Mouse (Mus musculus): ENCODE data around the gene Gabbr2.

Gene Gabbr2

GRCm38 (mm10) chr4:46988824-46989223 is 2.8 kb downstream of the Gabbr2 start:
- no peak for DNase-seq (ENCODE audit: low read depth)

- no peak for DNase-seq (ENCODE audit: low read depth)
Observed at GRCm38 (mm10) chr4:46988257-46988656, 3.4 kb downstream of the Gabbr2 start.

GRCm38 (mm10) chr4:46987809-46988208 is 3.9 kb downstream of the Gabbr2 start:
- DNase-seq (ENCODE audit: low read depth), result no peak

GRCm38 (mm10) chr4:46986054-46986453 is 5.6 kb downstream of the Gabbr2 start:
- no peak for DNase-seq (ENCODE audit: low read depth)

- DNase-seq (ENCODE audit: low read depth), result no peak
Observed at GRCm38 (mm10) chr4:46982912-46983311, 8.8 kb downstream of the Gabbr2 start.

GRCm38 (mm10) chr4:46982094-46982493 is 9.6 kb downstream of the Gabbr2 start:
- no peak for DNase-seq (ENCODE audit: low read depth)

- peak; percentile 43 for DNase-seq (ENCODE audit: low read depth)
Observed at GRCm38 (mm10) chr4:46978371-46978770, 13.3 kb downstream of the Gabbr2 start.

GRCm38 (mm10) chr4:46977161-46977560 is 14.5 kb downstream of the Gabbr2 start:
- no peak for DNase-seq (ENCODE audit: low read depth)

- no peak for DNase-seq (ENCODE audit: low read depth)
Observed at GRCm38 (mm10) chr4:46976671-46977071, 15.0 kb downstream of the Gabbr2 start.

- DNase-seq (ENCODE audit: low read depth), result no peak
Observed at GRCm38 (mm10) chr4:46973322-46973721, 18.4 kb downstream of the Gabbr2 start.

GRCm38 (mm10) chr4:46967981-46968380 is 23.7 kb downstream of the Gabbr2 start:
- DNase-seq (ENCODE audit: low read depth), result no peak

GRCm38 (mm10) chr4:46966551-46966950 is 25.1 kb downstream of the Gabbr2 start:
- no peak for DNase-seq (ENCODE audit: low read depth)

- no peak for DNase-seq (ENCODE audit: low read depth)
Observed at GRCm38 (mm10) chr4:46961403-46961802, 30.3 kb downstream of the Gabbr2 start.

GRCm38 (mm10) chr4:46960208-46960607 is 31.5 kb downstream of the Gabbr2 start:
- DNase-seq (ENCODE audit: low read depth), result no peak

- DNase-seq (ENCODE audit: low read depth), result no peak
Observed at GRCm38 (mm10) chr4:46959776-46960175, 31.9 kb downstream of the Gabbr2 start.

- DNase-seq (ENCODE audit: low read depth), result no peak
Observed at GRCm38 (mm10) chr4:46957955-46958354, 33.7 kb downstream of the Gabbr2 start.

GRCm38 (mm10) chr4:46956966-46957365 is 34.7 kb downstream of the Gabbr2 start:
- no peak for DNase-seq (ENCODE audit: low read depth)

GRCm38 (mm10) chr4:46953021-46953420 is 38.7 kb downstream of the Gabbr2 start:
- DNase-seq (ENCODE audit: low read depth), result no peak

- DNase-seq (ENCODE audit: low read depth), result no peak
Observed at GRCm38 (mm10) chr4:46952562-46952961, 39.1 kb downstream of the Gabbr2 start.

GRCm38 (mm10) chr4:46934291-46934690 is 57.4 kb downstream of the Gabbr2 start:
- DNase-seq (ENCODE audit: low read depth), result no peak

GRCm38 (mm10) chr4:46933590-46933989 is 58.1 kb downstream of the Gabbr2 start:
- no peak for DNase-seq (ENCODE audit: low read depth)

- DNase-seq (ENCODE audit: low read depth), result no peak
Observed at GRCm38 (mm10) chr4:46931706-46932397, 59.8 kb downstream of the Gabbr2 start.

- DNase-seq (ENCODE audit: low read depth), result no peak
Observed at GRCm38 (mm10) chr4:46928112-46928511, 63.6 kb downstream of the Gabbr2 start.

GRCm38 (mm10) chr4:46919144-46919543 is 72.5 kb downstream of the Gabbr2 start:
- DNase-seq (ENCODE audit: low read depth), result no peak

Measured in naive thymus-derived CD4-positive, alpha-beta T cell, adult 2 months (primary cell).